Mouse (Mus musculus): Measurements from ENCODE around the gene Lpin1. TPM values are rescaled to one million over a fixed set of nuclear protein-coding genes. Genes with fewer than 3 reads are reported as not detected.

The Lpin1 gene
- polyA plus RNA-seq, 1 experiment from 2014 or later = 1.6 TPM

DNA sequence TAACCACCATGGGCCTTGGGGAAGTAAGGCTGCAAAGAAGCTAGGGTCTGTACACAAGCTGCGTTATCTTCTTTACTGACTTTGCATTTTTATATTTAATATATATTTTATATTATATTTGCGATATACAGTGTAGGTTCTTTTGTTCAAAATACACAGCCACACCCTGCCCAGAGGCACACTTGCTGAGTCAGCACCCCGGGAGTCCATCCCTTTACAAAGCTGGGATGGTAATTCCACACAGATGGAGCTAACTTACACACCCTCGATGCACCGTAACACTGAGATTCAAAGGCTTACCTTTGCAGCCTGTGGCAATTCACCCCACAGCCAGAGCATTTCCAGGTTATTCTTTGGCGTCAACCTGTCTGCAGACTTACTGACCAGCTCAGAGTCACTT, 42.7 kb downstream of the Lpin1 start:
- Histone ChIP-seq H3K27me3 (ENCODE audit: control insufficient read depth, insufficient read depth, low read length) (no peaks in the 10 kb centered on the region), H3K9ac (ENCODE audit: low read length) (no peak overlapping the region), H3K4me3 (ENCODE audit: low read depth, low read length) (no peak overlapping the region), H3K4me2 (replicated peaks; ENCODE audit: low read depth) (no peak overlapping the region), H3K36me3 (ENCODE audit: control insufficient read depth, insufficient read depth, low read length) (peaks cover 3% of the 10 kb centered on the region), H3K4me1 (replicated peaks; ENCODE audit: control insufficient read depth, insufficient read depth) (no peaks in the 10 kb centered on the region), H3K27ac (replicated peaks) (no peak overlapping the region), H3K9me3 (ENCODE audit: control insufficient read depth, low read length) (no peaks in the 10 kb centered on the region)
- TF ChIP-seq CTCF (IDR thresholded peaks at IDR 0.05; ENCODE audit: low read depth) (no peak), EP300 (optimal IDR thresholded peaks at IDR 0.05) (no peak)
- DNase-seq (ENCODE audit: low spot score) (no peak), ATAC-seq (ENCODE audit: low FRiP score, low TSS enrichment) (no peak)
- 80% methylated on average over 6 of the region's 6 CpGs for WGBS

DNA sequence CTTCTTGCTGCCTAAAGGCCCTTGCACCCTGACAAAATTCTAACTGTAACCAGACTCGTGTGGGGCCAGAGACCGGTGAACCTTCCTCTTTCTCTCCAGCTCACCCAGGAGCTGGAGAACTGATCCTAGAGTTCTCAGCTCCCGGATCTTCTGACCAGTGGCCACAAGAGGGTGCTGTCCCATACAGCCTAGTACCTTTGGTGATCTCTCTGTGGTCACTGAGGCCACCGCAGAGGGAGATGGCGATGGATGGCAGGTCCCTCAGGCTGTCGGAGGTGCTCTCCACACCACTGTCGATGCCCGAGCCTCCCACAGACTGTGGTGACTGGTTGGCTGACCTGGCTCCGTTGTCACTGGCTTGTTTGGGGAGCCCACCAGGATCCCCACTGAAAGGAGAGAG, 47.3 kb downstream of the Lpin1 start:
- 76% methylated on average over 9 of the region's 9 CpGs for WGBS
- H3K9me3 ChIP-seq (ENCODE audit: control insufficient read depth, low read length) = no peaks in the 10 kb centered on the region
- DNase-seq (ENCODE audit: low spot score) (peak; percentile 54), ATAC-seq (ENCODE audit: low FRiP score, low TSS enrichment) (0 out of 2 replicates have a peak, but pooled peaks have one; percentile 28)
- TF ChIP-seq CTCF (IDR thresholded peaks at IDR 0.05; ENCODE audit: low read depth) = peak; percentile 77
- TF ChIP-seq EP300 (optimal IDR thresholded peaks at IDR 0.05) = no peak
- H3K27ac ChIP-seq (replicated peaks) = no peak overlapping the region
- H3K4me1 ChIP-seq (replicated peaks; ENCODE audit: control insufficient read depth, insufficient read depth) = no peaks in the 10 kb centered on the region
- no peak overlapping the region for H3K4me3 ChIP-seq (ENCODE audit: low read depth, low read length)
- no peak overlapping the region for H3K4me2 ChIP-seq (replicated peaks; ENCODE audit: low read depth)
- H3K9ac ChIP-seq (ENCODE audit: low read length) = no peak overlapping the region
- H3K27me3 ChIP-seq (ENCODE audit: control insufficient read depth, insufficient read depth, low read length) = no peaks in the 10 kb centered on the region
- H3K36me3 ChIP-seq (ENCODE audit: control insufficient read depth, insufficient read depth, low read length) = peaks cover 3% of the 10 kb centered on the region; the same call in 1 of the 2 replicates

DNA sequence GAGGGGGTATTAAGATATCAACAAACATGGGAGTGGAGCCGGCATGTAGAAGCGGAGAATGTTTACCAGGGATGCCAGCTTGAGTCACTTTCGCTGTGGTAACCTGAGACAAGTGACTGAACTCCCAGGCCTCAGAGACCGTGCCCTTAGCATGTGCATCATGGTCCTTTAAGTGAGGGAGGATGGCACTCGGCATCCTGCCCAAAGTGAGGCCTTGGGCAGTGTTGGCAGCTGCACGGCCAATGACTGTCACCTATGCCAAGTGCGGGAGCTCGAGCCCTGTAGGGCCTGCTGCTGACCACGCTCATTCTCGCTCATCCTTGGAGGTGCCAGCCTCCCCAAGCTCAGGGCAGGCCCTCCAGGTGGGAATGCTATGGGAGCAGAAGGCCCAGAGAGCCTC, 48.1 kb downstream of the Lpin1 start:
- Histone ChIP-seq H3K4me3 (ENCODE audit: low read depth, low read length) (no peak overlapping the region), H3K9ac (ENCODE audit: low read length) (no peak overlapping the region), H3K9me3 (ENCODE audit: control insufficient read depth, low read length) (no peaks in the 10 kb centered on the region), H3K36me3 (ENCODE audit: control insufficient read depth, insufficient read depth, low read length) (peaks cover 8% of the 10 kb centered on the region), H3K27me3 (ENCODE audit: control insufficient read depth, insufficient read depth, low read length) (no peaks in the 10 kb centered on the region), H3K4me2 (replicated peaks; ENCODE audit: low read depth) (no peak overlapping the region), H3K4me1 (replicated peaks; ENCODE audit: control insufficient read depth, insufficient read depth) (no peaks in the 10 kb centered on the region), H3K27ac (replicated peaks) (no peak overlapping the region)
- TF ChIP-seq EP300 (optimal IDR thresholded peaks at IDR 0.05) (no peak), CTCF (IDR thresholded peaks at IDR 0.05; ENCODE audit: low read depth) (no peak)
- 90% methylated on average over 10 of the region's 10 CpGs for WGBS
- ATAC-seq (ENCODE audit: low FRiP score, low TSS enrichment) (0 out of 2 replicates have a peak, but pooled peaks have one; percentile 10), DNase-seq (ENCODE audit: low spot score) (no peak)

DNA sequence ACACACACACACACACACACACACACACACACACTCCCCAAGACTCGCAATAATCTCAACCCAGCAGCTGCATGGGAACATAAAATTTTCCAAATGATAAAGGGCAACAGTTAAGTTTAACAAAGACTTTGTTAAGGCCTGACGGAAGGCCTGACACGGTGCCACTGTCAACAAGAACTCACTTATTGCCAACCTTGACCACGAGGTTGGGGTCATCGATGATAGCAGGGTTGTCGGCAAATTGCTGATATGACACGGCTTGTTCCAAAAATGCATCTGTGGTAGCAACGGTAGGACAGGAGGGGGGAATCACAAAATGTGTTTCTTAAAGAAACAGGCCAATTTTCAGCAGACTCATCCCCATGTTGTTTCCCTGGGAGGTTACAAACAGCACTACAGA, 48.6 kb downstream of the Lpin1 start:
- TF ChIP-seq CTCF (IDR thresholded peaks at IDR 0.05; ENCODE audit: low read depth) = no peak
- TF ChIP-seq EP300 (optimal IDR thresholded peaks at IDR 0.05) = no peak
- Histone ChIP-seq H3K36me3 (ENCODE audit: control insufficient read depth, insufficient read depth, low read length) (peaks cover 8% of the 10 kb centered on the region), H3K4me1 (replicated peaks; ENCODE audit: control insufficient read depth, insufficient read depth) (no peaks in the 10 kb centered on the region), H3K27ac (replicated peaks) (no peak overlapping the region), H3K9ac (ENCODE audit: low read length) (no peak overlapping the region), H3K9me3 (ENCODE audit: control insufficient read depth, low read length) (no peaks in the 10 kb centered on the region), H3K4me2 (replicated peaks; ENCODE audit: low read depth) (no peak overlapping the region), H3K4me3 (ENCODE audit: low read depth, low read length) (no peak overlapping the region), H3K27me3 (ENCODE audit: control insufficient read depth, insufficient read depth, low read length) (no peaks in the 10 kb centered on the region)
- DNase-seq (ENCODE audit: low spot score) (no peak), ATAC-seq (ENCODE audit: low FRiP score, low TSS enrichment) (no peak)
- 75% methylated on average over 8 of the region's 8 CpGs for WGBS

DNA sequence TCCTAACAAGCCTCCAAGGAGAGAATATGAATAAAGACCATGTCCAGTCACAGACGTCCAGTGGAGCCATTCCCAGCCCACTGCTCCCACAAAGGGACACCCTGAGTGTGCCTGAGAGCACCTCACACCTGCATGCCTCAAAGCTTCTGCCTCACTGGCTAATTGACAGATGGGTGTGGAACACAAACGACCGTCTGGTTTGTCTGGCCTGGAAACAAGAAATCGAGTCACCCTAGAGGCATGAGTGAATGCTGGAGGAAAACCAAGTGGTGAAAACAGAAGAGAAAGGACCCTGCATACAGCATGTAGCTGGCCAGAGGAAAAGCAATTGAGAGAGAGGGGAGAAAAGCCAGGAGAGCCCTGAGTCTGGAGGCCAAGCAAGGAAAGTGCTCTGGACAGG, 53.5 kb downstream of the Lpin1 start:
- Histone ChIP-seq H3K9ac (ENCODE audit: low read length) (no peak overlapping the region), H3K4me2 (replicated peaks; ENCODE audit: low read depth) (no peak overlapping the region), H3K27ac (replicated peaks) (no peak overlapping the region), H3K4me1 (replicated peaks; ENCODE audit: control insufficient read depth, insufficient read depth) (no peaks in the 10 kb centered on the region), H3K4me3 (ENCODE audit: low read depth, low read length) (no peak overlapping the region), H3K9me3 (ENCODE audit: control insufficient read depth, low read length) (no peaks in the 10 kb centered on the region), H3K27me3 (ENCODE audit: control insufficient read depth, insufficient read depth, low read length) (no peaks in the 10 kb centered on the region), H3K36me3 (ENCODE audit: control insufficient read depth, insufficient read depth, low read length) (peaks cover 8% of the 10 kb centered on the region)
- WGBS = 31% methylated on average over 4 of the region's 4 CpGs
- TF ChIP-seq EP300 (optimal IDR thresholded peaks at IDR 0.05) (no peak), CTCF (IDR thresholded peaks at IDR 0.05; ENCODE audit: low read depth) (no peak)
- DNase-seq (ENCODE audit: low spot score) = no peak
- ATAC-seq (ENCODE audit: low FRiP score, low TSS enrichment) = no peak

DNA sequence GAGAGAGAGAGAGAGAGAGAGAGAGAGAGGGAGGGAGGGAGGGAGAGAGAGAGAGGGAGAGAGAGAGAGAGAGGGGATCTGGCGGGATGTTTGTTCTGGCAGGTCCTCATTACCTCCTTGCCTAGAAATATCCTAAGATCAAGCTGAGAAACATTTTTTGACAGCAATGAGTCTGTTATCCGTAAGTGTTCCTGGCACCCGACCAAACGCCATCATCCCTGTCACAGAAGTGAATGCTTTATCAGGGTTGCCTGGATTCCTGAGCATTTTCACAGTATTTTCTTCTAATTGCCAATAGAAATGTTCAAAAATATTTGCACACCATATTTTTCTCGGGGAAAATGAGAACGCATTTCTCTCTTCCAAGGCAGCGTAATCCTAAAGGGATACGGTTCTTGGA, 56.6 kb downstream of the Lpin1 start:
- DNase-seq (ENCODE audit: low spot score) (no peak), ATAC-seq (ENCODE audit: low FRiP score, low TSS enrichment) (no peak)
- H3K27me3 ChIP-seq (ENCODE audit: control insufficient read depth, insufficient read depth, low read length) = no peaks in the 10 kb centered on the region
- no peaks in the 10 kb centered on the region for H3K9me3 ChIP-seq (ENCODE audit: control insufficient read depth, low read length)
- WGBS = 77% methylated on average over 8 of the region's 8 CpGs
- TF ChIP-seq CTCF (IDR thresholded peaks at IDR 0.05; ENCODE audit: low read depth) (no peak), EP300 (optimal IDR thresholded peaks at IDR 0.05) (no peak)
- no peak overlapping the region for H3K27ac ChIP-seq (replicated peaks)
- H3K4me3 ChIP-seq (ENCODE audit: low read depth, low read length) = no peak overlapping the region
- H3K9ac ChIP-seq (ENCODE audit: low read length) = no peak overlapping the region
- no peak overlapping the region for H3K4me2 ChIP-seq (replicated peaks; ENCODE audit: low read depth)
- H3K4me1 ChIP-seq (replicated peaks; ENCODE audit: control insufficient read depth, insufficient read depth) = no peaks in the 10 kb centered on the region
- H3K36me3 ChIP-seq (ENCODE audit: control insufficient read depth, insufficient read depth, low read length) = peaks cover 5% of the 10 kb centered on the region
